Mouse (Mus musculus): ENCODE data around the gene Dusp22. TPM values are rescaled to one million over a fixed set of nuclear protein-coding genes. Genes with fewer than 3 reads are reported as not detected.

Gene Dusp22
- polyA plus RNA-seq, 1 experiment from 2014 or later: 27.1 TPM

- no peak overlapping the region for H3K4me3 ChIP-seq (ENCODE audit: low read depth, low read length)
- WGBS: 91% methylated on average over 12 of the region's 12 CpGs
Measured at GRCm38 (mm10) chr13:30688035-30688616, 28.3 kb downstream of the Dusp22 start.

GRCm38 (mm10) chr13:30689475-30689874, 29.7 kb downstream of the Dusp22 start:
- H3K9ac ChIP-seq: no peak overlapping the region
- no peak overlapping the region for H3K4me3 ChIP-seq (ENCODE audit: low read depth, low read length)
- no peak overlapping the region for H3K27ac ChIP-seq (ENCODE audit: low read depth)
- WGBS: 83% methylated on average over 5 of the region's 5 CpGs
- H3K36me3 ChIP-seq (ENCODE audit: insufficient read depth): no peaks in the 10 kb centered on the region
- no peak for TF ChIP-seq CTCF (IDR thresholded peaks at IDR 0.05; ENCODE audit: low read depth)
- ATAC-seq (ENCODE audit: insufficient read depth) (no peak), DNase-seq (no peak)
- no peaks in the 10 kb centered on the region for H3K4me1 ChIP-seq (ENCODE audit: insufficient read depth)
- H3K27me3 ChIP-seq (ENCODE audit: insufficient read depth, low read length): no peaks in the 10 kb centered on the region
- H3K4me2 ChIP-seq: no peak overlapping the region
- no peaks in the 10 kb centered on the region for H3K9me3 ChIP-seq (ENCODE audit: low read depth, low read length)

More at GRCm38 (mm10) chr13:30688035-30688616, 28.3 kb downstream of the Dusp22 start:
- ATAC-seq (ENCODE audit: insufficient read depth): no peak
- Histone ChIP-seq H3K4me2 (no peak overlapping the region), H3K27ac (ENCODE audit: low read depth) (no peak overlapping the region), H3K9ac (no peak overlapping the region), H3K9me3 (ENCODE audit: low read depth, low read length) (no peaks in the 10 kb centered on the region), H3K36me3 (ENCODE audit: insufficient read depth) (no peaks in the 10 kb centered on the region), H3K27me3 (ENCODE audit: insufficient read depth, low read length) (no peaks in the 10 kb centered on the region), H3K4me1 (ENCODE audit: insufficient read depth) (no peaks in the 10 kb centered on the region)
- no peak for TF ChIP-seq CTCF (IDR thresholded peaks at IDR 0.05; ENCODE audit: low read depth)
- no peak for DNase-seq

- Histone ChIP-seq H3K4me2 (no peak overlapping the region), H3K36me3 (ENCODE audit: insufficient read depth) (no peaks in the 10 kb centered on the region), H3K9me3 (ENCODE audit: low read depth, low read length) (no peaks in the 10 kb centered on the region), H3K9ac (no peak overlapping the region), H3K27me3 (ENCODE audit: insufficient read depth, low read length) (no peaks in the 10 kb centered on the region), H3K4me1 (ENCODE audit: insufficient read depth) (no peaks in the 10 kb centered on the region), H3K4me3 (ENCODE audit: low read depth, low read length) (no peak overlapping the region), H3K27ac (ENCODE audit: low read depth) (no peak overlapping the region)
- 65% methylated on average over 9 of the region's 9 CpGs for WGBS
- DNase-seq (peak; percentile 12), ATAC-seq (ENCODE audit: insufficient read depth) (no peak)
- no peak for TF ChIP-seq CTCF (IDR thresholded peaks at IDR 0.05; ENCODE audit: low read depth)
Measured at GRCm38 (mm10) chr13:30691441-30692292, 31.9 kb downstream of the Dusp22 start.

GRCm38 (mm10) chr13:30692644-30693385, 33.0 kb downstream of the Dusp22 start:
- H3K27me3 ChIP-seq (ENCODE audit: insufficient read depth, low read length): no peaks in the 10 kb centered on the region
- no peak overlapping the region for H3K27ac ChIP-seq (ENCODE audit: low read depth)
- H3K36me3 ChIP-seq (ENCODE audit: insufficient read depth): no peaks in the 10 kb centered on the region
- ATAC-seq (ENCODE audit: insufficient read depth) (no peak), DNase-seq (no peak)
- no peaks in the 10 kb centered on the region for H3K9me3 ChIP-seq (ENCODE audit: low read depth, low read length)
- WGBS: 85% methylated on average over 7 of the region's 7 CpGs
- H3K4me1 ChIP-seq (ENCODE audit: insufficient read depth): no peaks in the 10 kb centered on the region
- TF ChIP-seq CTCF (IDR thresholded peaks at IDR 0.05; ENCODE audit: low read depth): no peak
- no peak overlapping the region for H3K4me2 ChIP-seq
- H3K9ac ChIP-seq: no peak overlapping the region
- no peak overlapping the region for H3K4me3 ChIP-seq (ENCODE audit: low read depth, low read length)

GRCm38 (mm10) chr13:30695232-30695631, 35.4 kb downstream of the Dusp22 start:
- no peaks in the 10 kb centered on the region for H3K9me3 ChIP-seq (ENCODE audit: low read depth, low read length)
- no peak overlapping the region for H3K4me3 ChIP-seq (ENCODE audit: low read depth, low read length)
- no peak for ATAC-seq (ENCODE audit: insufficient read depth)
- no peaks in the 10 kb centered on the region; the same call in 1 of the 2 replicates for H3K36me3 ChIP-seq (ENCODE audit: insufficient read depth)
- WGBS: 32% methylated on average over 1 of the region's 1 CpGs
- TF ChIP-seq CTCF (IDR thresholded peaks at IDR 0.05; ENCODE audit: low read depth): no peak
- no peak for DNase-seq
- no peak overlapping the region for H3K27ac ChIP-seq (ENCODE audit: low read depth)
- H3K27me3 ChIP-seq (ENCODE audit: insufficient read depth, low read length): no peaks in the 10 kb centered on the region
- H3K9ac ChIP-seq: no peak overlapping the region
- no peak overlapping the region for H3K4me2 ChIP-seq
- no peaks in the 10 kb centered on the region for H3K4me1 ChIP-seq (ENCODE audit: insufficient read depth)

- WGBS: 80% methylated on average over 2 of the region's 2 CpGs
- TF ChIP-seq CTCF (IDR thresholded peaks at IDR 0.05; ENCODE audit: low read depth): no peak
- Histone ChIP-seq H3K27me3 (ENCODE audit: insufficient read depth, low read length) (no peaks in the 10 kb centered on the region), H3K9ac (no peak overlapping the region), H3K4me2 (no peak overlapping the region), H3K4me3 (ENCODE audit: low read depth, low read length) (no peak overlapping the region), H3K27ac (ENCODE audit: low read depth) (no peak overlapping the region), H3K36me3 (ENCODE audit: insufficient read depth) (no peaks in the 10 kb centered on the region; the same call in 1 of the 2 replicates), H3K9me3 (ENCODE audit: low read depth, low read length) (no peaks in the 10 kb centered on the region), H3K4me1 (ENCODE audit: insufficient read depth) (no peaks in the 10 kb centered on the region)
- ATAC-seq (ENCODE audit: insufficient read depth) (no peak), DNase-seq (no peak)
Measured at GRCm38 (mm10) chr13:30695890-30696289, 36.1 kb downstream of the Dusp22 start.

GRCm38 (mm10) chr13:30697880-30698279, 38.1 kb downstream of the Dusp22 start:
- H3K4me2 ChIP-seq: no peak overlapping the region
- H3K4me3 ChIP-seq (ENCODE audit: low read depth, low read length): no peak overlapping the region
- no peaks in the 10 kb centered on the region for H3K27me3 ChIP-seq (ENCODE audit: insufficient read depth, low read length)
- DNase-seq (no peak), ATAC-seq (ENCODE audit: insufficient read depth) (no peak)
- H3K9ac ChIP-seq: no peak overlapping the region
- TF ChIP-seq CTCF (IDR thresholded peaks at IDR 0.05; ENCODE audit: low read depth): no peak
- no peaks in the 10 kb centered on the region for H3K4me1 ChIP-seq (ENCODE audit: insufficient read depth)
- no peaks in the 10 kb centered on the region for H3K9me3 ChIP-seq (ENCODE audit: low read depth, low read length)
- H3K36me3 ChIP-seq (ENCODE audit: insufficient read depth): no peaks in the 10 kb centered on the region; the same call in 1 of the 2 replicates
- H3K27ac ChIP-seq (ENCODE audit: low read depth): no peak overlapping the region
- 91% methylated on average over 5 of the region's 5 CpGs for WGBS

All from lung, embryonic 14.5 days (tissue).